Mouse (Mus musculus): Measurements from ENCODE around the gene Brca1.
"Not testable (repeated sequence)": the region's sequence is repeated elsewhere in the genome, so short reads cannot be mapped to it uniquely, and the experiment has no call there.

The Brca1 gene

GRCm38 (mm10) chr11:101551751-101552475 lies at the start of gene Brca1, which contains the start of gene Nbr1:
Brca1 (minus strand) TSS chr11:101551955.
Nbr1 (plus strand) TSS chr11:101552149.
- peak; percentile 96 for DNase-seq

- no peak for DNase-seq
These were observed 47.4 kb upstream of the Brca1 start, which contains the start of gene Gm11634 for GRCm38 (mm10) chr11:101599156-101599555. Gm11634 (minus strand) TSS chr11:101599256.

GRCm38 (mm10) chr11:101589989-101590624 lies 38.4 kb upstream of the Brca1 start:
- DNase-seq, result no peak

GRCm38 (mm10) chr11:101589444-101589843 lies 37.7 kb upstream of the Brca1 start:
- peak; percentile 71 for DNase-seq

GRCm38 (mm10) chr11:101588868-101589267 lies 37.1 kb upstream of the Brca1 start:
- DNase-seq, result no peak

- no peak for DNase-seq
These were observed 35.9 kb upstream of the Brca1 start for GRCm38 (mm10) chr11:101587676-101588075.

- DNase-seq, result no peak
These were observed 34.0 kb upstream of the Brca1 start for GRCm38 (mm10) chr11:101585805-101586204.

GRCm38 (mm10) chr11:101585031-101585430 lies 33.3 kb upstream of the Brca1 start:
- not testable (repeated sequence) for DNase-seq

- DNase-seq, result no peak
These were observed 31.4 kb upstream of the Brca1 start for GRCm38 (mm10) chr11:101583205-101583604.

GRCm38 (mm10) chr11:101582054-101583035 lies 30.6 kb upstream of the Brca1 start, which contains the start of gene Tmem106a:
Tmem106a (plus strand) TSS chr11:101582242.
- peak; percentile 92 for DNase-seq

GRCm38 (mm10) chr11:101581081-101581764 lies 29.5 kb upstream of the Brca1 start:
- DNase-seq, result no peak

GRCm38 (mm10) chr11:101576116-101576515 lies 24.4 kb upstream of the Brca1 start:
- no peak for DNase-seq

GRCm38 (mm10) chr11:101568421-101568820 lies 16.7 kb upstream of the Brca1 start:
- DNase-seq, result no peak

GRCm38 (mm10) chr11:101562391-101562790 lies 10.6 kb upstream of the Brca1 start:
- peak; percentile 61 for DNase-seq

- no peak for DNase-seq
These were observed 5.2 kb upstream of the Brca1 start for GRCm38 (mm10) chr11:101556954-101557353.

GRCm38 (mm10) chr11:101556541-101556940 lies 4.8 kb upstream of the Brca1 start:
- DNase-seq, result peak; percentile 42

GRCm38 (mm10) chr11:101553354-101553930 lies 1.7 kb upstream of the Brca1 start:
- DNase-seq, result no peak

- DNase-seq, result peak; percentile 97
These were observed 933 bp upstream of the Brca1 start for GRCm38 (mm10) chr11:101552476-101553300.

- DNase-seq, result no peak
These were observed 3.2 kb downstream of the Brca1 start for GRCm38 (mm10) chr11:101548526-101548925.

- DNase-seq, result no peak
These were observed 7.6 kb downstream of the Brca1 start for GRCm38 (mm10) chr11:101544132-101544531.

GRCm38 (mm10) chr11:101543533-101543932 lies 8.2 kb downstream of the Brca1 start:
- DNase-seq, result no peak
